Mouse (Mus musculus): Measurements from ENCODE around the gene Lrp2.

- TF ChIP-seq USF2 (conservative IDR thresholded peaks at IDR 0.05; ENCODE audit: low read depth, low read length) (no peak), ZKSCAN1 (IDR thresholded peaks at IDR 0.05; ENCODE audit: borderline replicate concordance, low read depth, low read length) (no peak), CTCF (conservative IDR thresholded peaks at IDR 0.05 in 1 of 2, IDR thresholded peaks at IDR 0.05 in 1 of 2; ENCODE audit: low read depth in 2 of 2, low read length in 2 of 2) (no peak)
Measured at GRCm38 (mm10) chr2:69585191-69585885, 527 bp downstream of the Lrp2 start.
